Mouse (Mus musculus): Measurements from ENCODE around the gene Eif2a. TPM values are rescaled to one million over a fixed set of nuclear protein-coding genes. Genes with fewer than 3 reads are reported as not detected.

The Eif2a gene
- total RNA-seq, 1 experiment from 2014 or later = 45.7 TPM

Other genes with a start within 250 kb of the Eif2a start
- gene Tsc22d2, start 111.1 kb upstream of the Eif2a start, total RNA-seq (2021) = 33.3 and 35.2 TPM in 2 replicates
- 80.6 and 86.8 TPM in 2 replicates for gene Serp1, start 71 bp downstream of the Eif2a start, total RNA-seq (2021)
- 117 and 125 TPM in 2 replicates for gene Selenot, start 50.8 kb downstream of the Eif2a start, total RNA-seq (2021)
- not detected in 2 replicates for gene Erich6, start 111.4 kb downstream of the Eif2a start, total RNA-seq (2021)
- gene Siah2, start 166.6 kb downstream of the Eif2a start, total RNA-seq (2021) = 12.9 and 19.1 TPM in 2 replicates